Mouse (Mus musculus): ENCODE results near the gene Krt71.

GRCm38 (mm10) chr15:101708683-101709082, 34.2 kb downstream of the Krt71 start:
- TF ChIP-seq CTCF (IDR thresholded peaks at IDR 0.05; ENCODE audit: low read depth, low read length) (peak; percentile 23; the same call in 1 of the 2 replicates), POLR2A (IDR thresholded peaks at IDR 0.05; ENCODE audit: extremely low read depth, insufficient read depth, low read length) (no peak)
